Mouse (Mus musculus) liver, embryonic 15.5 days (tissue): ENCODE results near the gene Col25a1. TPM values are rescaled to one million over a fixed set of nuclear protein-coding genes. Genes with fewer than 3 reads are reported as not detected.

ENCODE experiments used
- ATAC-seq: fragments of 200-750 bp; cut with Nextera tagmentation; 2 replicates; pipeline ENCODE4 v1.8.0; 2017; ENCODE audit warnings: moderate number of reproducible peaks, mild to moderate bottlenecking, moderate library complexity; ENCODE audit not compliant: insufficient read depth
- H3K27ac ChIP-seq: fragments of 300-500 bp; sonication (generic); replicated peaks from 2 replicates; pipeline ENCODE4 v1.5.1; 2015; ENCODE audit warnings: mild to moderate bottlenecking, inconsistent platforms
- H3K27me3 ChIP-seq: fragments of 300-500 bp; sonication (generic); 2 replicates; pipeline ENCODE4 v1.6.1; 2015; ENCODE audit warnings: mild to moderate bottlenecking, inconsistent platforms
- H3K36me3 ChIP-seq: fragments of 300-500 bp; sonication (generic); replicated peaks from 2 replicates; pipeline ENCODE4 v1.6.1; 2015; ENCODE audit warnings: moderate library complexity, mild to moderate bottlenecking, inconsistent platforms
- H3K4me1 ChIP-seq: fragments of 300-500 bp; sonication (generic); replicated peaks from 2 replicates; pipeline ENCODE4 v1.6.1; 2015; ENCODE audit warnings: inconsistent platforms
- H3K4me2 ChIP-seq: fragments of 300-500 bp; sonication (generic); 2 replicates; pipeline ENCODE4 v1.6.1; 2015; ENCODE audit warnings: moderate library complexity, mild to moderate bottlenecking, inconsistent platforms
- H3K4me3 ChIP-seq: fragments of 300-500 bp; sonication (generic); replicated peaks from 2 replicates; pipeline ENCODE4 v1.5.1; 2015; ENCODE audit warnings: mild to moderate bottlenecking, inconsistent platforms
- H3K9ac ChIP-seq: fragments of 300-500 bp; sonication (generic); 2 replicates; pipeline ENCODE4 v1.6.1; 2015; ENCODE audit warnings: moderate library complexity, mild to moderate bottlenecking, inconsistent platforms
- H3K9me3 ChIP-seq: fragments of 300-500 bp; sonication (generic); replicated peaks from 2 replicates; pipeline ENCODE4 v1.6.1; 2016; ENCODE audit warnings: inconsistent platforms
- WGBS: fragments of 180-500 bp; shearing (Covaris S2); methylation state at CpG from one replicate; pipeline ENCODE4 v1.1.7; 2015; ENCODE audit warnings: mixed read lengths; ENCODE audit not compliant: insufficient replicate concordance; 5-methylcytosine and 5-hydroxymethylcytosine counted together
- polyA plus RNA-seq: library from polyadenylated mRNA; unstranded; fragments of >200 nt; fragmentation: Nextera tagmentation; extraction: Ambion mirVana; gene quantifications from 2 replicates; pipeline ENCODE4 v1.2.1, GENCODE M21; 2015

The Col25a1 gene
- polyA plus RNA-seq, 1 experiment from 2014 or later: 0.79 TPM

GRCm38 (mm10) chr3:130482513-130482912 lies 351.2 kb downstream of the Col25a1 start:
- Histone ChIP-seq H3K4me3 (no peak overlapping the region), H3K4me2 (no peak overlapping the region), H3K9me3 (no peaks in the 10 kb centered on the region), H3K4me1 (no peaks in the 10 kb centered on the region), H3K27me3 (no peaks in the 10 kb centered on the region), H3K9ac (no peak overlapping the region), H3K27ac (no peak overlapping the region), H3K36me3 (no peaks in the 10 kb centered on the region)
- ATAC-seq: no peak
- 78% methylated on average over 8 of the region's 8 CpGs for WGBS

GRCm38 (mm10) chr3:130488839-130489238 lies 357.5 kb downstream of the Col25a1 start:
- WGBS: 67% methylated on average over 4 of the region's 4 CpGs
- Histone ChIP-seq H3K9ac (no peak overlapping the region), H3K9me3 (no peaks in the 10 kb centered on the region), H3K4me2 (no peak overlapping the region), H3K27ac (no peak overlapping the region), H3K4me3 (no peak overlapping the region), H3K4me1 (no peaks in the 10 kb centered on the region), H3K27me3 (no peaks in the 10 kb centered on the region), H3K36me3 (no peaks in the 10 kb centered on the region)
- ATAC-seq: no peak

DNA sequence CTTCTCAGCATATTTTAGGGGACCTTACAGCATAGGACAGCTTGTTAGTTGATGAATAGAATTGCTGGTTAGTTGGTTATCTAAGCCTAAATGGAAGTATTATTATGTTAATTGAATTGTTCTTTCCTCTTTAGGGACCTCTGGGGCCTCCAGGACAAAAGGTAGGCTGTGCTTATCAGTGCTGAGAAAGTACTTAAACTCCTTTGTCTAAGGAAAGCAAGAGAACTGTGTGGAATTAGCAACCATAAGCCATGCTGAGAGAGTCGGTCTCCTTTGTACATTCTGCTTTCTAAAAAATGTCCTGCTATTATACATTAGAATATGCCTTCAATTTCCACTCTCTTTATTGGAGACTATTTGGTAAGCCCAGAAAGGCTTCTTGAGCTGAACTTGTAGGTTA lies 362.9 kb downstream of the Col25a1 start:
- Histone ChIP-seq H3K4me1 (no peaks in the 10 kb centered on the region), H3K36me3 (no peaks in the 10 kb centered on the region), H3K9ac (no peak overlapping the region), H3K9me3 (no peaks in the 10 kb centered on the region), H3K4me3 (no peak overlapping the region), H3K4me2 (no peak overlapping the region), H3K27me3 (no peaks in the 10 kb centered on the region), H3K27ac (no peak overlapping the region)
- no peak for ATAC-seq
- 60% methylated on average over 1 of the region's 1 CpGs for WGBS

GRCm38 (mm10) chr3:130494665-130495396 lies 363.5 kb downstream of the Col25a1 start:
- H3K36me3 ChIP-seq: no peaks in the 10 kb centered on the region
- no peak overlapping the region for H3K4me3 ChIP-seq
- H3K9me3 ChIP-seq: no peaks in the 10 kb centered on the region
- no peaks in the 10 kb centered on the region for H3K4me1 ChIP-seq
- no peak overlapping the region for H3K4me2 ChIP-seq
- H3K27ac ChIP-seq: no peak overlapping the region
- no peak for ATAC-seq
- 64% methylated on average over 20 of the region's 20 CpGs for WGBS
- no peak overlapping the region for H3K9ac ChIP-seq
- no peaks in the 10 kb centered on the region for H3K27me3 ChIP-seq

GRCm38 (mm10) chr3:130497036-130497435 lies 365.7 kb downstream of the Col25a1 start:
- H3K36me3 ChIP-seq: no peaks in the 10 kb centered on the region
- H3K9me3 ChIP-seq: no peaks in the 10 kb centered on the region
- ATAC-seq: no peak
- H3K27ac ChIP-seq: no peak overlapping the region
- H3K9ac ChIP-seq: no peak overlapping the region
- H3K27me3 ChIP-seq: no peaks in the 10 kb centered on the region
- no peaks in the 10 kb centered on the region for H3K4me1 ChIP-seq
- 54% methylated on average over 2 of the region's 2 CpGs for WGBS
- no peak overlapping the region for H3K4me2 ChIP-seq
- no peak overlapping the region for H3K4me3 ChIP-seq

GRCm38 (mm10) chr3:130501713-130502112 lies 370.4 kb downstream of the Col25a1 start:
- Histone ChIP-seq H3K9me3 (no peaks in the 10 kb centered on the region), H3K4me1 (no peaks in the 10 kb centered on the region), H3K27me3 (no peaks in the 10 kb centered on the region), H3K9ac (no peak overlapping the region), H3K4me3 (no peak overlapping the region), H3K27ac (no peak overlapping the region), H3K4me2 (no peak overlapping the region), H3K36me3 (no peaks in the 10 kb centered on the region)
- 59% methylated on average over 3 of the region's 3 CpGs for WGBS
- no peak for ATAC-seq

- no peaks in the 10 kb centered on the region for H3K9me3 ChIP-seq
- 53% methylated on average over 2 of the region's 2 CpGs for WGBS
- no peak overlapping the region for H3K27ac ChIP-seq
- ATAC-seq: no peak
- H3K36me3 ChIP-seq: no peaks in the 10 kb centered on the region
- H3K9ac ChIP-seq: no peak overlapping the region
- no peak overlapping the region for H3K4me2 ChIP-seq
- no peak overlapping the region for H3K4me3 ChIP-seq
- no peaks in the 10 kb centered on the region for H3K27me3 ChIP-seq
- no peaks in the 10 kb centered on the region for H3K4me1 ChIP-seq
These were observed 377.0 kb downstream of the Col25a1 start for GRCm38 (mm10) chr3:130508330-130508729.

GRCm38 (mm10) chr3:130518457-130518879 lies 387.2 kb downstream of the Col25a1 start:
- Histone ChIP-seq H3K27ac (no peak overlapping the region), H3K36me3 (no peaks in the 10 kb centered on the region), H3K4me1 (no peaks in the 10 kb centered on the region), H3K4me3 (no peak overlapping the region), H3K27me3 (no peaks in the 10 kb centered on the region), H3K4me2 (no peak overlapping the region), H3K9ac (no peak overlapping the region), H3K9me3 (no peaks in the 10 kb centered on the region)
- 66% methylated on average over 9 of the region's 9 CpGs for WGBS
- no peak for ATAC-seq

DNA sequence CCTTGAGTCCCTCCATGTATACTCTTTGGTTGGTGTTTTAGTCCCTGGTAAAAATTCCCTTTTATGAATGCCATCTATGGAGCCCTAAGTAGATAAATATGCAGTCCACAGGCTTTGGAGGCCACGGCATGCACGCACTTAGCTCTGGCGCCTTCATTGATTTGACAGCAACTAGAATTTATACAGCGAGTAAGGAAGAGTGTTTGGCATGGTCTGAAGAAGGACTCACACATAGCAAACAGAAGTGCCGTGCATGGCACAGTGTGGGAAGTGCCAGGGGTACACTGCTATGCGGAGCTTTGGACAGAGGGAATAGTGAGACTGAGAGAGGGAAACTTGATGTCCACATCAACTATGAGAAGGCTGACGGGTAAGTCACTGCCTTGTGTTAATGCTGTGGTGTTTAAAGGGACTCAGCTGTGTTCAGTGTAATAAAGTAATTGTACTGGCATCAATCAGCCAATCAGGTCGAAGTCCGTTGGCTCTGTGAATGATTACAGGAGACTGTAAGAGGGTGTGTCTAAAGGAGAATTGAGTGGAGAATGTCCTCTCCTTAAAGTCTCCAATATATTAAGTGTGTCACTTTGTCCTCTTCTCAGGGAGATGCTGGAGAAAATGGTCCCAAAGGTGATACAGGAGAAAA lies 390.7 kb downstream of the Col25a1 start:
- WGBS: 69% methylated on average over 9 of the region's 9 CpGs
- ATAC-seq: no peak
- Histone ChIP-seq H3K4me1 (no peaks in the 10 kb centered on the region), H3K36me3 (no peaks in the 10 kb centered on the region), H3K27ac (no peak overlapping the region), H3K4me3 (no peak overlapping the region), H3K9ac (no peak overlapping the region), H3K4me2 (no peak overlapping the region), H3K9me3 (no peaks in the 10 kb centered on the region), H3K27me3 (no peaks in the 10 kb centered on the region)

DNA sequence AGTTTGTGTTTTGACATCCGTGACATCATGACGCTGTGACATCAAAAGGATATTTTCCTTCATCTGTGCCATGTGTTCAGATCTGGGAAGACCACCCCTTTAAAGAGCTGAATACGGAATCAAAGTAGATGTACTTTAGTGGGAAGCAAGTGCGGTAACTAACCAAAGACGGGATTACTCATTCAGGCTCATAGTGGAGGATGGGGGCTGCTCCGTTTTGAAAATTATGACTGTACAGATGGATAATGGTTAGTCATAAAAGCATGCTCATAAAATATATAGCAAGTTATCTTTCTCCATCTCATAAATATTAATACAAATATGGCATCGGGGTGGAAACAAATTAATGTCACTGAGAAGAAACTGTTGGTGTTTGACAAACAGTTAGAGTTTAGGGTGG lies 391.7 kb downstream of the Col25a1 start:
- Histone ChIP-seq H3K27ac (no peak overlapping the region), H3K4me2 (no peak overlapping the region), H3K9ac (no peak overlapping the region), H3K27me3 (no peaks in the 10 kb centered on the region), H3K36me3 (no peaks in the 10 kb centered on the region), H3K9me3 (no peaks in the 10 kb centered on the region), H3K4me1 (no peaks in the 10 kb centered on the region), H3K4me3 (no peak overlapping the region)
- ATAC-seq: no peak
- WGBS: 72% methylated on average over 7 of the region's 7 CpGs

GRCm38 (mm10) chr3:130524367-130525137 lies 393.3 kb downstream of the Col25a1 start:
- no peak overlapping the region for H3K4me2 ChIP-seq
- no peak for ATAC-seq
- no peak overlapping the region for H3K27ac ChIP-seq
- WGBS: 66% methylated on average over 16 of the region's 16 CpGs
- H3K4me3 ChIP-seq: no peak overlapping the region
- no peaks in the 10 kb centered on the region for H3K36me3 ChIP-seq
- H3K27me3 ChIP-seq: no peaks in the 10 kb centered on the region
- no peak overlapping the region for H3K9ac ChIP-seq
- no peaks in the 10 kb centered on the region for H3K4me1 ChIP-seq
- no peaks in the 10 kb centered on the region for H3K9me3 ChIP-seq
